Mouse (Mus musculus): ENCODE data around the gene Foxp4.

GRCm38 (mm10) chr17:47837808-47838207 lies 86.6 kb downstream of the Foxp4 start:
- TF ChIP-seq CTCF (IDR thresholded peaks at IDR 0.05; ENCODE audit: borderline replicate concordance, control insufficient read depth, extremely low read depth, insufficient read depth, low read length, poor library complexity): no peak
- no peak for TF ChIP-seq POLR2A (IDR thresholded peaks at IDR 0.05; ENCODE audit: control insufficient read depth, extremely low read depth, insufficient read depth, low read length, poor library complexity)
